Comparison of ENCODE assay signal across 8 mouse cellular contexts in genomic region chr4:155140795-155141265, GRCm38 (mm10). TPM values are rescaled to one million over a fixed set of nuclear protein-coding genes. Genes with fewer than 3 reads are reported as not detected.
DNase-seq lines count a peak whose midpoint lies in the region; ATAC-seq lines count a peak whose summit lies in the region.
"Had no signal": no experiment of that assay in that cellular context is flagged by ENCODE, and none has a peak within 500 bp of the region (broad histone marks: within the 10 kb centered on the region; RNA-seq: fewer than 3 reads in every experiment).

No protein-coding gene starts in this region.

- no peaks in the 10 kb centered on the region for H3K9me3 ChIP-seq in midbrain, embryonic 14.5 days (ENCODE audit: control insufficient read depth, low read length)

- no peak overlapping the region for H3K9ac ChIP-seq in midbrain, embryonic 14.5 days (replicated peaks; ENCODE audit: low read length)

- H3K4me3 ChIP-seq in midbrain, embryonic 14.5 days (replicated peaks; ENCODE audit: low read depth, low read length), result no peak overlapping the region

- H3K27ac ChIP-seq in midbrain, embryonic 14.5 days (replicated peaks; ENCODE audit: low read depth, low read length), result no peak overlapping the region

- WGBS in midbrain, embryonic 14.5 days, result 82% methylated on average over 12 of the region's 12 CpGs

- H3K4me1 ChIP-seq in midbrain, embryonic 14.5 days (ENCODE audit: control insufficient read depth, insufficient read depth, low read length), result peaks cover 16% of the 10 kb centered on the region

- H3K36me3 ChIP-seq in midbrain, embryonic 14.5 days (ENCODE audit: control insufficient read depth, insufficient read depth, low read length), result no peaks in the 10 kb centered on the region

- intact Hi-C loops in heart, postnatal 25 days (cut with DNase I), result no loop called here

- DNase-seq in adrenal gland, adult 8-10 months, result peak; percentile 69
- DNase-seq in adrenal gland, postnatal 36 days, result peak; percentile 75 to 80
- DNase-seq in heart, postnatal 25 days (ENCODE audit: low spot score), result peak; percentile 85
- peak; percentile 70 to 75 for DNase-seq in lung, adult 18-20 months
- no peak for DNase-seq in midbrain, embryonic 14.5 days
- DNase-seq in layer of hippocampus, adult 9-10 months (ENCODE audit: low spot score), result no peak
- no peak for DNase-seq in spleen, postnatal 14 days (ENCODE audit: low spot score in 2 of 2)
- DNase-seq: embryo, embryonic 11 days had no signal

- no peak for ATAC-seq in midbrain, embryonic 14.5 days (ENCODE audit: low FRiP score, low TSS enrichment)

- H3K27me3 ChIP-seq in midbrain, embryonic 14.5 days (ENCODE audit: control insufficient read depth, insufficient read depth, low read length), result no peaks in the 10 kb centered on the region

- no peak overlapping the region for H3K4me2 ChIP-seq in midbrain, embryonic 14.5 days (ENCODE audit: low read length)

RNA-seq across cellular contexts. Expression of gene Morn1, which starts 54.5 kb away (rescaled TPM):
- 10 to 100 TPM in 2 of 4 experiments, 1 to 10 TPM in 2; 7.9 to 17.0 (median 12.8) TPM for total RNA-seq in adrenal gland, adult 8-10 months (2022)
- total RNA-seq in adrenal gland, postnatal 36 days (2021), result 1 to 10 TPM; 7.7 to 7.9 TPM
- total RNA-seq in heart, postnatal 25 days (2021), result 1 to 10 TPM; 1.1 to 1.3 TPM
- polyA plus RNA-seq in midbrain, embryonic 14.5 days (2014; fragmentation: Nextera tagmentation; extraction: Ambion mirVana), result 6.0 and 6.4 TPM in 2 replicates

RNA-seq across cellular contexts. Expression of gene Rer1, which starts 54.6 kb away (rescaled TPM):
- 100 to 1,000 TPM in 2 of 4 experiments, 10 to 100 TPM in 2; 96.8 to 116 (median 106) TPM for total RNA-seq in adrenal gland, adult 8-10 months (2022)
- 100 to 1,000 TPM; 106 to 114 TPM for total RNA-seq in adrenal gland, postnatal 36 days (2021)
- total RNA-seq in heart, postnatal 25 days (2021), result 10 to 100 TPM; 66.1 to 68.7 TPM
- polyA plus RNA-seq in midbrain, embryonic 14.5 days (2014; fragmentation: Nextera tagmentation; extraction: Ambion mirVana), result 139 and 148 TPM in 2 replicates

Comparison
In these comparisons a context has a peak if more than half of its experiments do, and no peak if none do; other contexts are left out.
1. DNase-seq: peak in adrenal gland, adult 8-10 months (single experiment), adrenal gland, postnatal 36 days (2 of 2), heart, postnatal 25 days (single experiment) and lung, adult 18-20 months (2 of 2); none in midbrain, embryonic 14.5 days (single experiment), layer of hippocampus, adult 9-10 months (single experiment) and spleen, postnatal 14 days (0 of 2).